Mouse (Mus musculus): ENCODE measurements around the gene Mms22l.

DNA sequence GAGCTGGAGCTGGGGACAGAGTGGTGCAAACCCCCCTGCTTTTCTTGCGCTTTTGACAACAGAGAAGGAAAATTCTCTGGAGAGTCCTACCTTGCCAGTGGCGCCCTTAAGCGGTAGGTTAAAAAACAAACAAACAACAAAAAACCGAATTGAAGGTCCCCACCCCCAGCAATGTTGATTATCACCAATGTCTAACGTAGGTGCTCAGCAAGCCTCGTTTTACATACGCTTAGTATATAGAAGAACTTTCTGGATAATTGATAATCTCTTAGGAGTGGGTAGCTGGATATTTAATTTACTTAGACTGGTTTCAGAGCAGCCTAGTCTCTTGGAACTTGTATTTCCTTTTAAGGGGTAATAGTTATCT is 685 bp downstream of the Mms22l start:
- TF ChIP-seq EP300 (optimal IDR thresholded peaks at IDR 0.05) (no peak), CTCF (IDR thresholded peaks at IDR 0.05; ENCODE audit: low read depth) (no peak)

Measured in stomach, postnatal 0 days (tissue).